Mouse (Mus musculus) embryonic facial prominence, embryonic 13.5 days (tissue): Measurements from ENCODE around the gene Wfdc17. TPM values are rescaled to one million over a fixed set of nuclear protein-coding genes. Genes with fewer than 3 reads are reported as not detected.

Experiments used
- ATAC-seq: fragments of 200-750 bp; cut with Nextera tagmentation; 2 replicates; pipeline ENCODE4 v1.8.0; 2017; ENCODE audit warnings: low read depth; ENCODE audit not compliant: insufficient number of reproducible peaks, insufficient read depth, low FRiP score, low TSS enrichment
- H3K27ac ChIP-seq: fragments of 300-500 bp; sonication (generic); 2 replicates; pipeline ENCODE4 v1.5.1; 2015; ENCODE audit warnings: moderate library complexity, mild to moderate bottlenecking, inconsistent platforms
- H3K27me3 ChIP-seq: fragments of 300-500 bp; sonication (generic); 2 replicates; pipeline ENCODE4 v1.6.1; 2015; ENCODE audit warnings: mild to moderate bottlenecking, inconsistent platforms
- H3K36me3 ChIP-seq: fragments of 300-500 bp; sonication (generic); 2 replicates; pipeline ENCODE4 v1.6.1; 2015; ENCODE audit warnings: mild to moderate bottlenecking, inconsistent platforms
- H3K4me1 ChIP-seq: fragments of 300-500 bp; sonication (generic); 2 replicates; pipeline ENCODE4 v1.6.1; 2015; ENCODE audit warnings: inconsistent platforms
- H3K4me2 ChIP-seq: fragments of 300-500 bp; sonication (generic); 2 replicates; pipeline ENCODE4 v1.6.1; 2015; ENCODE audit warnings: moderate library complexity, mild to moderate bottlenecking, inconsistent platforms
- H3K4me3 ChIP-seq: fragments of 300-500 bp; sonication (generic); 2 replicates; pipeline ENCODE4 v1.5.1; 2015; ENCODE audit warnings: mild to moderate bottlenecking, inconsistent platforms
- H3K9ac ChIP-seq: fragments of 300-500 bp; sonication (generic); 2 replicates; pipeline ENCODE4 v1.6.1; 2015; ENCODE audit warnings: mild to moderate bottlenecking, inconsistent platforms
- H3K9me3 ChIP-seq: fragments of 300-500 bp; sonication (generic); 2 replicates; pipeline ENCODE4 v1.6.1; 2016; ENCODE audit warnings: inconsistent platforms
- WGBS: fragments of 180-500 bp; shearing (Covaris S2); methylation state at CpG from one replicate; pipeline ENCODE4 v1.1.7; 2015; ENCODE audit warnings: mixed read lengths; 5-methylcytosine and 5-hydroxymethylcytosine counted together
- polyA plus RNA-seq: library from polyadenylated mRNA; unstranded; fragments of >200 nt; fragmentation: Nextera tagmentation; extraction: Ambion mirVana; gene quantifications from 2 replicates; pipeline ENCODE4 v1.2.1, GENCODE M21; 2015

The Wfdc17 gene
- polyA plus RNA-seq, 1 experiment from 2014 or later: 0.58 TPM

- Histone ChIP-seq H3K4me2 (no peak overlapping the region), H3K4me3 (no peak overlapping the region), H3K4me1 (no peaks in the 10 kb centered on the region), H3K27ac (no peak overlapping the region), H3K36me3 (no peaks in the 10 kb centered on the region), H3K9me3 (no peaks in the 10 kb centered on the region), H3K9ac (no peak overlapping the region), H3K27me3 (peaks cover 34% of the 10 kb centered on the region)
- 60% methylated on average over 9 of the region's 9 CpGs for WGBS
- no peak for ATAC-seq
These were observed 39.1 kb downstream of the Wfdc17 start for GRCm38 (mm10) chr11:83742731-83743355.

- Histone ChIP-seq H3K36me3 (no peaks in the 10 kb centered on the region), H3K4me3 (no peak overlapping the region), H3K9me3 (no peaks in the 10 kb centered on the region), H3K27me3 (peaks cover 41% of the 10 kb centered on the region), H3K27ac (no peak overlapping the region), H3K4me2 (no peak overlapping the region), H3K9ac (no peak overlapping the region), H3K4me1 (no peaks in the 10 kb centered on the region)
- ATAC-seq: no peak
- 76% methylated on average over 3 of the region's 3 CpGs for WGBS
These were observed 39.7 kb downstream of the Wfdc17 start for GRCm38 (mm10) chr11:83743525-83743924.

GRCm38 (mm10) chr11:83746152-83746551, 42.4 kb downstream of the Wfdc17 start:
- no peak overlapping the region for H3K27ac ChIP-seq
- H3K4me3 ChIP-seq: no peak overlapping the region
- WGBS: 60% methylated on average over 4 of the region's 4 CpGs
- no peaks in the 10 kb centered on the region for H3K4me1 ChIP-seq
- ATAC-seq: no peak
- H3K9ac ChIP-seq: no peak overlapping the region
- no peaks in the 10 kb centered on the region for H3K36me3 ChIP-seq
- no peak overlapping the region for H3K4me2 ChIP-seq
- peaks cover 45% of the 10 kb centered on the region for H3K27me3 ChIP-seq
- H3K9me3 ChIP-seq: no peaks in the 10 kb centered on the region

GRCm38 (mm10) chr11:83746681-83747080, 42.9 kb downstream of the Wfdc17 start, which contains the start of gene Wfdc21:
Wfdc21 (plus strand) TSS chr11:83746940.
- H3K4me1 ChIP-seq: no peaks in the 10 kb centered on the region

GRCm38 (mm10) chr11:83747376-83748265, 43.8 kb downstream of the Wfdc17 start:
- H3K4me1 ChIP-seq: no peaks in the 10 kb centered on the region
- H3K36me3 ChIP-seq: no peaks in the 10 kb centered on the region
- no peak overlapping the region for H3K4me2 ChIP-seq
- WGBS: 70% methylated on average over 6 of the region's 6 CpGs
- no peak overlapping the region for H3K9ac ChIP-seq
- ATAC-seq: no peak
- H3K4me3 ChIP-seq: no peak overlapping the region
- no peak overlapping the region for H3K27ac ChIP-seq
- H3K27me3 ChIP-seq: peaks cover 57% of the 10 kb centered on the region
- no peaks in the 10 kb centered on the region for H3K9me3 ChIP-seq

More at GRCm38 (mm10) chr11:83746681-83747080, 42.9 kb downstream of the Wfdc17 start, which contains the start of gene Wfdc21:
- Histone ChIP-seq H3K9ac (no peak within 1 kb of the TSS), H3K27me3 (peaks cover 48% of the 10 kb centered on the region), H3K36me3 (no peaks in the 10 kb centered on the region), H3K4me2 (no peak within 1 kb of the TSS), H3K4me3 (no peak within 1 kb of the TSS), H3K9me3 (no peaks in the 10 kb centered on the region), H3K27ac (no peak within 1 kb of the TSS)
- no peak for ATAC-seq
- 78% methylated on average over 5 of the region's 5 CpGs for WGBS

GRCm38 (mm10) chr11:83753581-83754181, 49.9 kb downstream of the Wfdc17 start, which contains the start of gene Heatr6:
Heatr6 (plus strand) TSS chr11:83753696.
- Histone ChIP-seq H3K27ac (peak within 1 kb of the TSS; percentile 82), H3K36me3 (peaks cover 27% of the 10 kb centered on the region), H3K9me3 (no peaks in the 10 kb centered on the region), H3K4me1 (peaks cover 17% of the 10 kb centered on the region), H3K4me2 (peak within 1 kb of the TSS; percentile 76), H3K27me3 (peaks cover 24% of the 10 kb centered on the region), H3K9ac (peak within 1 kb of the TSS; percentile 85), H3K4me3 (peak within 1 kb of the TSS; percentile 87)
- ATAC-seq: peak; percentile 82
- WGBS: under 1% methylated on average over 47 of the region's 47 CpGs

GRCm38 (mm10) chr11:83754227-83754626, 50.4 kb downstream of the Wfdc17 start:
- 7% methylated on average over 8 of the region's 8 CpGs for WGBS
- peak overlapping the region; percentile 85 for H3K9ac ChIP-seq
- no peak for ATAC-seq
- peaks cover 32% of the 10 kb centered on the region for H3K36me3 ChIP-seq
- no peaks in the 10 kb centered on the region for H3K9me3 ChIP-seq
- H3K4me3 ChIP-seq: peak overlapping the region; percentile 87
- no peak overlapping the region for H3K27ac ChIP-seq
- peaks cover 19% of the 10 kb centered on the region for H3K27me3 ChIP-seq
- peak overlapping the region; percentile 76 for H3K4me2 ChIP-seq
- H3K4me1 ChIP-seq: peaks cover 17% of the 10 kb centered on the region

Other genes starting within 250 kb of the Wfdc17 start
- 2.6 and 2.9 TPM in 2 replicates for gene Mmp28, start 240.9 kb upstream of the Wfdc17 start, polyA plus RNA-seq
- 17.9 and 21.9 TPM in 2 replicates for gene Taf15, start 230.9 kb upstream of the Wfdc17 start, polyA plus RNA-seq
- gene Heatr9, start 181.8 kb upstream of the Wfdc17 start, polyA plus RNA-seq: not detected in 2 replicates
- gene Ccl5, start 173.5 kb upstream of the Wfdc17 start, polyA plus RNA-seq: 0.56 TPM in 1 of 2 replicates, not detected in the other
- gene Ccl9, start 125.4 kb upstream of the Wfdc17 start, polyA plus RNA-seq: 1.9 and 3.6 TPM in 2 replicates
- 0.35 and 1.6 TPM in 2 replicates for gene Ccl6, start 110.9 kb upstream of the Wfdc17 start, polyA plus RNA-seq
- gene Rpl9-ps1, start 58.4 kb upstream of the Wfdc17 start, polyA plus RNA-seq: not detected in 2 replicates
- gene Ccl3, start 54.6 kb upstream of the Wfdc17 start, polyA plus RNA-seq: 0.38 TPM in 1 of 2 replicates, not detected in the other
- gene Ccl4, start 41.4 kb upstream of the Wfdc17 start, polyA plus RNA-seq: 0.43 and 0.45 TPM in 2 replicates
- 1.5 TPM in 1 of 2 replicates, not detected in the other for gene Wfdc18, start 5.0 kb downstream of the Wfdc17 start, polyA plus RNA-seq
- not detected in 2 replicates for gene Wfdc21, start 42.9 kb downstream of the Wfdc17 start, polyA plus RNA-seq
- gene Heatr6, start 49.7 kb downstream of the Wfdc17 start, polyA plus RNA-seq: 32.0 and 32.1 TPM in 2 replicates
- 0.12 TPM in 1 of 2 replicates, not detected in the other for gene Hnf1b, start 146.1 kb downstream of the Wfdc17 start, polyA plus RNA-seq
- 37.9 and 42.7 TPM in 2 replicates for gene Ddx52, start 238.1 kb downstream of the Wfdc17 start, polyA plus RNA-seq